Mouse (Mus musculus) T-helper 17 cell (primary cell): ENCODE measurements around the gene Gm10491.
"Not testable (repeated sequence)": the region's sequence is repeated elsewhere in the genome, so short reads cannot be mapped to it uniquely, and the experiment has no call there.

Source experiments
- in situ Hi-C, 2 experiments: fragments of 300-600 bp; cut with MboI, MseI; formaldehyde crosslinking; loops; 1 replicate in 1 of 2; 2 replicates in 1 of 2; pipeline ENCODE4 v1.15.1; 2025; ENCODE audit warnings: high pct_unique_total_duplicates in 2 of 2

Gm10491 gene

DNA sequence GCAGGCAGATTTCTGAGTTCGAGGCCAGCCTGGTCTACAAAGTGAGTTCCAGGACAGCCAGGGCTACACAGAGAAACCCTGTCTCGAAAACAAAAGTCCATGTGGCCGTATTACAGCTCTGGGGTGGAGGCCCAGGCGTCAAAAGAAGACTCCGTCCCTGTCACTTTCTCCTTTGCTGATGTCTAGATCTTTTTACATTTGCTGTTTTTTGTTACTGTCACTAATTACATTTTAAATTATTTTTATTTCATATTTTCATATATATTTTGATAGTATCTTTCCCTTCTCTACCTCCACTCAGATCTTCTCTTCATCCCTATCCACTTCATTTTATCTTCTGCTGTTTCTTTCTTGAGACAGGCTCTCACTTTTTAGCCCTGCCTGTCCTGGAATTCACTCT lies at the start of gene Gm10491:
Gm10491 (minus strand) TSS at position 101 of the 400 bp plus-strand sequence.
- in situ Hi-C loops = no loop called here

DNA sequence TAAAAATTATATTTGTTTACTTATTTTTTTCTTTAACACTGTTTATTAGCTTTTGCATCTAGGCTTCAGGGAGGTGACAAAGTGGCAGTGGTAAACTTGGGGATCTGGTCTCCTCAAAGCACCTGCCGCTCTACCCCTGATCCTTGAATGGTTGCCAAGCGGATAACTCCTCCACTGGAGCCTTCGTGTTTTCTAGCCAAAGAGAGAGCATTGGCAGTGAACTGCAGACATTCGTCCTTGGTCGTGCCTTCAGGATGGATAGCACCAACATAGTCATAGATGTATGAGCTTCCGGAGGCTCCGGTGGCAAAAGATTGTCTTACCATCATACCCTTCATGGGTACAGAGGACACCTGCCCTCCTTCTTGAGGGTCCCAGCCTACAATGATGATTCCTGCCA lies 42.5 kb upstream of the Gm10491 start:
- in situ Hi-C loops = no loop called here

DNA sequence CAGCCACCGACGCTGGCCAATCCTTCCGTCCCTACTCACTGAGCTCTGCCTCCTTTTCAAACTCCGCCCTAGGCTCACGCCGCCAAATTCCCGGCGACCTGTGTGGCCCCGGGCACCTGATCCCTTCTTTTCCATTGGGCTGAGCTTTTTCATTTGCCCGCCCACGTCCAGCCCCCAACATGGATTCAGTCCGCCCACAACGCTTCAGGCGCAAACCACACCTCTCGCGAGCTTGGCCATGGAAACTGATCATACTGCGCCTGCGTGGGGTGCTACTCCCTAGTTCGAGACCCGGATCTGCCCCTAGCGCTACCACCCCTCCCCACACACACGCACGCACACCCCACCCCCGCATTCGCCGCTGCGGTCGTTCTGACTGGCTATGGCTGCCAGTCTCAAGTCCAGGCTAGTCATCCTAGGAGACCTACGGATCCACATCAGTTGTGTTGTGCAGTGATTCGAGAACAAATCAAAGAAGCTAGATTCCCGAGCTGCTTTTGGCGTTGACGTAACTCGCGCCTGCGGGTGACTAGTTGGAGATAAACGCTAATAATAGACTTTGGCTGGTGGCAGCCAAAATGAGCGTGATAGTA lies 40.4 kb upstream of the Gm10491 start:
- in situ Hi-C loops = no loop called here

DNA sequence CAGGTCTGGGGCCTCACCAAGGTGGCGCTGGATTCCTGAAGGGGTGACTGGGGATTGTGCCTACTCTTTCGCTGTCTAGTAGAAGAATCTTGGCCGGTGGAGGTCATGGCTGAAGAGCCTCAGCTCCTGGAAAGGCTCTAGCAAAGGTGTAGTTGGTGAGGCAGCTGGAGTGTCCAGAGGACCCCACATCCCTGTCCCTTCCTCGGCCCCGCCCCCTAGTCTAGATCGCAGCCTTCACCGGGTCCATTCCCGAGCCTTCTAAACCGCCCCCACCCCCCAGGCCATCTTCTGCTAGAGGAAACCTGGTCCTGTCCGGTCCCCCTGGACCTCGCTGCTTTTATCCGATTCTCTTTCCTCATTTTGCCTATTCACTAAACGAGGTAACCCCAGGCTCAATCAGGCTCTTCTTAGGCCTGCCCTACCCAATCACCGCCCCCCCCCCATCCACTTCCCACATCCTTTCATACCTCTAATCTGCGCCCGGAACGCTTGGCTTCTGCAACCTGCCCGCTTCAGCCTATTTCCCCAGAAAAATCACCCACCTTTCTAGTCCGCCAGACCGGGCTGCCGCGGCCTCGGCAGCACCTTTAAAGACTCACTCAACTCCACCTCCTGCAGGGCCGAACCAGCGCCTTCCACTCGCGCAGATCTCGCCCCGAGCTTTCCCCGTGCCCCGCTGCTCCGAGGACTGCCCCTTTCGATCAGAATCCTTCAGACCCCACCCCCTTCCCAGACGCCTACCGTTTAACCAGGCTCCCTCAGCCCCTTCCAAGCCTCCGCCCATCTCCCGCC lies 39.7 kb upstream of the Gm10491 start, which contains the start of gene Hdac6:
Hdac6 (minus strand) TSS at position 782 of the 792 bp plus-strand sequence.
- in situ Hi-C loops = no loop called here

DNA sequence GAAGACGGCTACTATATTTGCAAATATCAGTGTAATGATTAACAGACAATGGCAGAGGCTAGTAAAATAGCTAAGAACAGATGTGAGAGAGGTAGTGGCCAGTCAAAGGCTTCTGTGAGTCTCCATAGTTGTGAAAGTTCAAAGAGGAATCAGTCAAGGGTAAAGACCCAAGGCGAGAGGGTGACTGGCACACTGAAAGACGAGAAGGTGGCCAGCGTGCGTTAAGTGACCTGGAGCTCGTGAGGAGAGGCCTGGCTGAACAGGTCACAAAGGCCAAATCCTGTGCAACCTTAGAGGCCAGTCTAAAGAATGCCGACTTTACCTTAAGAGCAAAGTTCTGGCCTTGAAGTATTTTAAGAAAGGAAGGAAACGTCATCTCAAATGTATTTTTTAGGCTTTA lies 38.0 kb upstream of the Gm10491 start:
- in situ Hi-C loops = no loop called here

DNA sequence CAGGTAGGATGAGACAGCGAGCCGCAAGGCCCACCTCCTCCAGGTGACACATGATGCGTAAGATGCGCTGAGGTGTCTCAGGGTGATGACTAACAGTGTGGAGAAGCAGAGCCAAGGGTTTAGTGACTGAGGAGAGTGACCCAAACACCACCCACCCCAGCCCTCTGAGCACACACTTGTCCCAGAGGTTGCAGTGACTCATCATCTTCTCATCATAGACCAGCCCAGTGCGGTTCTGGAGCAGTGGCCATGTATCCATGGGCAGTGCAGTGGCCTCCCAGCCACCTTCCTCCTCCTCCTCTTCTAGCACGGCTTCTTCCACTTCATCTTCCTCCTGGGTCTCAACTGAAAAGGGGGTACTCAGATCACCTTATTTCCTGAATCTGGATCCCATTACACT lies 30.0 kb upstream of the Gm10491 start:
- in situ Hi-C loops = no loop called here

DNA sequence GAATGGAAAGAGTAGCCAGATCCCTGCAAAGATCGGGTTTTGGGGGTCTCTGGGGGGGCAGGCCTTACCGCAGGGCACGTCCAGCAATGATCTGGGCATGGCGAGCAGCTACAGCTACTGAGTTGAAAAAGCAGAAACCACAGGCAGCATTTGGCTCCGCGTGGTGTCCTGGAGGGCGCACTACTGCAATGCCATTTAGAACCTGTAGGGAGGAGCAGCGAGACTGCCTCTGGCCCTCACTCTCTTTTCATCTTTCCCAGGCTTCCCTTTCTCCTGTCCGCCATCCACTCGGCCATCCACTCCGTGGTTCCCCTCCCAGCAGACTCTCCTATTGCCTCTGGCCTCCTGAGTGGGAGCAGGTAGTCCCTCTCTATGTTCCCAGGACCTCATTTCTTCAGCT lies 29.2 kb upstream of the Gm10491 start:
- in situ Hi-C loops = no loop called here

DNA sequence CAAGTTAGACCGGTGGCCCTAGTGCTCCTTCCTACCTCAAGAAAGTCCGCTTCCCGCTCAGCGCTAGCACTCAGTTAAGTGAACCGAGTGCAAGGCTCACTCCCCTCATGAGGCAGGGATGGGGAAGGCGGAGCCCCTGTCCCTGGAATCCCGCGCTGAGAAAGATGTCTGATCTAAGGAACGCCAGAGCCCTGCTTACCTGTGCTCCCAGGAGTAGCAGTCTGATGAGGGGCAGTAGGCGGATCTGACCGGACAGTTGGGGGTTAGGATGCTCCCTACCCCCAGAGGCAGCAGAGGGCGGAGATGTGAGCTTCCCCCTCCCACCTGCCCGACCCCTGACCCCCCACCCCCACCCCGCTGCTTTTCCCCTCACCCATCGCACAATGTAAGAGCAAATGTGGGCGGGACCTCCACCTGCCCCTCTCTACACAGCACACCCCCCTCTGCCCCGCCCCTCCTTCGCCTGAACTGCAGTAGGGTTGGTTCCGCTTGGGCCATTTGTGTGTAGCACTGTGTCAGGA lies 20.7 kb upstream of the Gm10491 start, which contains the start of gene Eras:
Eras (minus strand) TSS at position 338 of the 521 bp plus-strand sequence.
- in situ Hi-C loops = no loop called here

DNA sequence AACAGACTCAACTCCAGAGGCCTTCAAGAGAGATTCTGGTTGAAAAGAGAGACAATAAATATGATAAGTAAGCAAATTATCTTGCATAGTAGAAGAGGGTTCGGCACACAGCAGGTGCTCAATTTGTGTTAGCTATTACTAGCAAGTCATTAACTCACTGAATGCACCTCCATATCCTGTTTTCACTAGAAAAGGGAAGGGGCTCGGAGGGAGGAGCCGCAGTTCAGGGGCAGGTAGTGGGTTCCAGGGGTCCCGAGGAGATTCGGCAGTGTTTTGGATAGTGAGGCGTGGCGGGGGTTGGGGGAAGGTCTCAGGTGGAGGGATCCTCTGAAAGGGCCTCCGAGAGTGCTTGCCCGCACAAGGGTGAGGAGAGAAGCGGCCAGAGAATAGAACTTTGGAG lies 19.5 kb upstream of the Gm10491 start:
- in situ Hi-C loops = no loop called here

DNA sequence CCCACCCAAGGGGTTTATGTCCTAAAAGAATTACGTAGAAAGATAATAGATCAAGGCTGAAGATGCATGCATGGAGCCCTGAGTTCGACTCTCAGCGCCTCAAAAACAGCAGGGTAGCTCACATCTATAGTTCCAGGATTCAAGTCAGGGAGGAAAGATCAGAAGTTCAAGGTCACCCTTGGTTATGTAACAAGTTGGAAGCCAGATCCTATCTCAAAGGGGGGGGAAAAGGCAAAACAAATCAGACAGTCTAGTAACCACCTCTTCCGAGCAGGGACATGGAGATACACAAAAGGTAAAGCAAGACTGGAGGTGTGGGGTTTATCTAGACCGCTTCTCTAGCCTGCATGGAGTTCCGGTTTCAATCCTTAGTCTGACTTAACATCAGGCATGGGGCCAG lies 18.6 kb upstream of the Gm10491 start:
- in situ Hi-C loops = no loop called here

DNA sequence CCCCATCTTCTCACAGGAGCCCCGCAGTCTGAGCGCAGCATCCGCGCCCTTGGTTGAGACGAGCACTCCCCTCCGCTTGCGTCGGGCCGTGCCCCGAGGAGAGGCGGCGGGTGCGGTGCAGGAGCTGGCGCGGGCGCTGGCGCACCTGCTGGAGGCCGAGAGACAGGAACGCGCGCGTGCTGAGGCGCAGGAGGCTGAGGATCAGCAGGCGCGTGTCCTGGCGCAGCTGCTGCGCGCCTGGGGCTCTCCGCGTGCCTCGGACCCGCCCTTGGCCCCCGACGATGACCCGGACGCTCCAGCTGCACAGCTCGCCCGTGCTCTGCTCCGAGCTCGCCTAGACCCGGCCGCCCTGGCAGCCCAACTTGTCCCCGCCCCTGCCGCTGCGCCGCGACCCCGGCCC lies 14.4 kb upstream of the Gm10491 start:
- in situ Hi-C loops = no loop called here

DNA sequence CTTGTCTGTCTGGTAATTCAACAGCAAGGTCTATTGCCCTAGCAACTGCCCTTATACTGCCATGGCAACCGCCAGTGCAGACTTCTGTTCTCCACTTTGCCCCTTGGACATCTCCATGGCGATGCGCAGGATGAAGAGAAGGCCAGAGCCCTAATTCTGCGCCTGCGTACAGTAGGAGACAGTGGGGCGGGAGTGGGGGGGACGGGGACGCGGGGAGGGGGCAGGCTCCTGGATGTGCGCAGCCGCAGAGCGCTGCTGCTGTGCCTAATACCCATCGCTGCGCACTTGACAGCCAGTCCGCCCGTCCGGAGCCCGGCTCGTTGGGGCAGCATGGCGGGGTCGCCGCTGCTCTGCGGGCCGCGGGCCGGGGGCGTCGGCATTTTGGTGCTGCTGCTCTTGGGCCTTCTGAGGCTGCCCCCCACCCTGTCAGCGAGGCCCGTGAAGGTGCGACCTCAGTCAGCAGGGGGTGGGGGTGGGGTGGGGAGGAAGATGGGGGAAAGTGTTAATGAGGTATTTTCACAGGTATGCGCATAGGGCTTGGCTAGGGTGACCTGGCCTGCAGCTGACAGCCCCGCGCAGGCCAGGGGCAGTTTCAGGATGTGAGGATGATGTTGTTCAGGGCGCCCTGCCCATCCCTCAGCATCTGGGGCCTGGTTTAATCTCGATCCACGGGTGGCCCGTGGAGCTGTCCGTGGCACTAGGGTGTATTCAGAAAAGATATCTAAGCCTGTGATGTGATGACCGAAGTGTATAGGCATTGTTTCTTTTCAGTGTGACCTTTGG lies 12.2 kb upstream of the Gm10491 start, which contains the start of gene Pcsk1n:
Pcsk1n (plus strand) TSS at position 222 of the 783 bp plus-strand sequence.
- in situ Hi-C loops = no loop called here

DNA sequence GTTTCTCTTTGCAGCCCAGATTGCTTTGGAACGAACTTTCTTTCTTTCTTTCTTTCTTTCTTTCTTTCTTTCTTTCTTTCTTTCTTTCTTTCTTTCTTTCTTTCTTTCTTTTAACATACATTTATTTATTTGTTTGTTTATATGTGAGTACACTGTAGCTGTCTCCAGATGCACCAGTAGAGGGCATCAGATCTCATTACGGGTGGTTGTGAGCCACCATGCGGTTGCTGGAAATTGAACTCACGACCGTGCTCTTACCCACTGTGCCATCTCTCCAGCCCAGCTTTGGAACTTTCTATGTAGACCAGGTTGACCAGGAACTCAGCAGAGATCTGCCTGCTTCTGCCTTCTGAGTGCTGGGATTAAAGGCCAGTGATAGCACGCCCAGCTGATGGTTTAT lies 10.3 kb upstream of the Gm10491 start:
- in situ Hi-C loops = not testable (repeated sequence)

DNA sequence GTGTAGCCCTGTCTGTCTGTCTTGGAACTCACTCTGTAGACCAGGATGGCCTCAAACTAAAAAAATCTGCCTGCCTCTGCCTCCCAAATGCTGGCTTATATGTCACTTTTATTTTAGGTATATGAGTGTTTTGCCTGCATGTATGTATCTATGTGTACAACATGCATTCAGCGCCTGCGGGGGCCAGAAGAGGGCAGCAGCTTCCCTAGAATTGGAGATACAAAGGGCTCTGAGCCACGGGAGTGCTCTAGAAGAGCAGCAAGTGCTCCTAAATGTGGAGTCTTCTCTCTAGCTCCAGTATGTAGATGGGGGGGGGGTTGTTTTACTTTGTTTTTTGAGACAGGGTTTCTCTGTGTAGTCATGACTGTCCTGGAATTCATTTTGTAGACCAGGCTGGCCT lies 8.0 kb upstream of the Gm10491 start:
- in situ Hi-C loops = not testable (repeated sequence)

DNA sequence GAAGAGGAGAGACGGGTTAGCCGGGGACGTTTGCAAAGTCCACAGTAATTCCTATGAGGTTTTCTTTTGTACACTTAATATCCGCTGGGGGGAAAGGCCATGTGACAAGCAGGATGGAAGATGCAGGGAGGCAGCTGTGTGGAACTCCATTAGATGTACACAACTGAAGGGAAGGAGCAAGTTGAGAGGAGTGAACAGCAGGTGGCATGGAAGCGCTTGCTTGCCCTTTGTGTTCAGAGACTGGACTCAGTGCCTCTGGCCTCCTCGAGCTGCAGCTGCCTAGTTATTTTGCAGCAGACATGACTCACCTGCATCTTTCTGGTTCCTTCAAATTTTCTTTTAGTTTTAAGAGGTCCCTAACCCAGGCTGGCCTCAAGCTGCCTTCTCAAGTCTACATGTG lies 2.8 kb upstream of the Gm10491 start:
- in situ Hi-C loops = loop anchor here (5.0 kb wide), 1 partner anchor 107 kb away; the partner anchor contains the start of gene Glod5 (in 2 of the 2)

DNA sequence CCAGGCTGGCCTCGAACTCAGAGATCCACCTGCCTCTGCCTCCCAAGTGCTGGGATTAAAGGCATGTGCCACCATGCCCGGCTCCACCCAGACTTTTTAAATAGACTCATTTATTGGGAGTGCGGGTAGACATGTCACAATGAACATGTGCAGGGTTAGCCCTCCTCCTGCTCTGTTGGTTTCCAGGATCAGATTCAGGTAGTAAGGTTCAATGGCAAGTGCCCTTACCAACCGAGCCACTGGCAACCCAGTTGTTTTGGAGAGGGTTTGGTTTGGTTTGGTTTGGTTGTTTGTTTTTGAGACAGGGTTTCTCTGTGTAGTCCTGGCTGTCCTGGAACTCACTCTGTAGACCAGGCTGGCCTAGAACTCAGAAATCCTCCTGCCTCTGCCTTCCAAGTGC lies 1.6 kb upstream of the Gm10491 start, which contains the start of gene Gm10490:
Gm10490 (plus strand) TSS at position 301 of the 400 bp plus-strand sequence.
- in situ Hi-C loops = not testable (repeated sequence)

DNA sequence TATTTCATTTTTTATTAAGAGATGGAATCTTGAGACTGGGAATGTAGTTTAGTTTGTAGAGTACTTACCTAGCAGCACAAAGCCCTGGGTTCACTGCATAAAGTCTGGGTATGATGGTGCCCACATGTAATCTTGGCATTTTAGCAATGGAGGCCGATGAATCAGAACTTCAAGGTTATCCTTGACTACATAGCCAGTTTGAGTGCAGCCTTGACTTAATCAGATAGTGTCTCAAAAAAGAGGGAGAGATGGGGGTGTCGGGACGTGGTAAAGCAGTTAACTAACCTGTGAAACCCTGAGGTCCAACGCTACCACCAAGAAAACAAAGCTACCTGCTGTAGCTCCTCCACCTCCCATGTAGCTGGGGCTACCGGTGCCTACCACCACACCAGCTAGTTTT lies 3.2 kb downstream of the Gm10491 start:
- in situ Hi-C loops = no loop called here

DNA sequence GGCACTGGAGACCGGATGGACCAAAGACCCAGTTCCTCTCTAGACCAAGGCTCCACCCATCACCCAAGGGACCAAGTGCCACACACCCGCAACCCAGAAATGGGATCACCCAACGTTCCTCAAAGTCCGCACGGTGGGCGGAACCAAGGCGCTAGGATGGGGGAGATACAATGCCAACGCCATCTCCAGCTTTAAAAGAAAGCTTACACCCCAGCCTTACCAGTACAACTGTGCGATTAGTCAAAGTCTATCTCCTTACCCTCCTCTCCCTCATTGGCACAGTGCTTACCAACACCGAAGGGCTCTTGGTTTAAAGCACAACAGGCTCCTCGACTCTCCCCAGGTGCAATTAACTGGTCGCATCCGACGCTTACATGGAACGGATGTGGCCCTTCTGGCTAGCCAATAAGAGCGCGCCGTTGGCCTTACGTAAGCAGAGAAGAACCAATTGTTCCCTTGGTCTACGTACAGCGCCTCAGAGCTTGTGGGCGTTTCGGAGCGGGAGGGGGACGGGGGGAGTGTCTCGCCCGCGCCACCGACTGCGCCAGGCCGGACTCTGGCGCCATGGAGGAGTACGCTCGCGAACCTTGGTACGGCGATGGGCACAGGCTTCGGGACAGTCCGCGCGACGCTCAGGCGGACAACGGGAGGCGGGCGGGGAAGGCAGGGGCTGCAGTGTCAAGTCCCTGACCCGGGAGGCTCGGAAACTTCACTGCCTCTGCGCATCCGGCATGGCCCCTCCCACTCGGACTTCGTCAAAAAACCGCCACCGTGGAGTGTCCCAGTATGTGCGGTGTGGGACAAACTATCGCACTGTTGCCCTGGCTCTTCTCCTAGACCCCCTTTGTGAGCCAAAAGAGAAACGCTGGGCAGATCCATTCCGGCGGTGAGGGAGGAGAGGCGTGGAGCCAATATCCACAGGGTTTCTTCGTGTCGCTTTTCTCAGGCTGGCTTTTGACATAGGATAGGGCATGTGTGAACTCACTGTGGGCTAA lies 8.5 kb downstream of the Gm10491 start, which contains the start of the genes Pqbp1 and Timm17b:
Pqbp1 (minus strand) TSS at position 390 of the 995 bp plus-strand sequence.
Timm17b (plus strand) TSS at position 478 of the 995 bp plus-strand sequence.
- in situ Hi-C loops = no loop called here

DNA sequence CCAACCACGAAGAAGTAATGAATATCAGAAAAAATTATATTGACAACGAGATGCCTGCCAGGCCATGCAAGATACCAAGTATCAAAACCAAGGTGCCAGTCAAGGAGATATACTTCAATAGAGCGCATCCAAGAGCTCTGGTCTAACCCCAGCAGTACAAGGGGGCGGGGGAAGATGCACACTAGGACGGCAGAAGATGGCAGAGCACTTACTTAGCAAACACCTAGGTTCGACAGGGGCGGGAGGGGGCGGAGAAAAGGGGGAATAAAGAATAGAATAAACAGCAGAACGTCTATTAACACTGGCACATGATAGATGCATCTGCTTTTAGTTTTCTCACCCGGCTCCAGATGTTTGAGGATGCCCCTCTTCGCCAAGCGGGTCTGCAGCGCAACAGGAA lies 9.4 kb downstream of the Gm10491 start:
- in situ Hi-C loops = no loop called here

DNA sequence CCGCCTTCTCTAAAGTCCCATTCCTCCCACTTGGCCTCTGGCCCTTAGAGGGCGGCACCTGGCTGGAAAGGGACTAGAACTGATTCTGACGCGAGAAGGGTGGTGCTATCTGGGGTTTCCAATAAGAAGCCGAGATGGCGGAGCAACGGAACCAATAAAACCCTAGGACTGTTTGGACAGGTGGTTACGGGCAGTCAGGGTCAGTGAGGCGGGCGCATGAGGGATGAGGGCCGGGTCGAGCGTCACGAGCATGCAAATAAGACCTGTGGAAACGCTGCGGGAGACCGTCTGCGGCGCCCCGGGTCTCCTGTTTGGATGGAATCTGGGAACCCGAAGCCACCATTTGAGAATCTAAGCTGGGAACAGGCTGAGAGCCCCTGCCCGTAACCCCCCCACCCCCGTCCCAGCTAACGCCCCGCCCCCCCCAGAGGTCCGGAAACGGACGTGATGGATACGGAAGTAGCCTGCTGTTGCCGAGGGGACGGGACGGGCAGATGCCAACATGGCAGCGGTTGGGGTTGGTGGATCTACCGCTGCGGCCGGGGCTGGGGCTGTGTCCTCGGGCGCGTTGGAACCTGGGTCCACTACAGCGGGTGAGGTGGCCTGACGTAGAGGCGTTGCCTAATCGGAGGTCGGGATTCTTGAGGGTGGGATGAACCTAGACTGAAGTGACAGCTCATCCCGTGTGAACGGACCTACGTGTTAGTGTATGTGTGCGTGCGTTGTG lies 23.6 kb downstream of the Gm10491 start, which contains the start of gene Slc35a2:
Slc35a2 (plus strand) TSS at position 188 of the 727 bp plus-strand sequence.
- in situ Hi-C loops = no loop called here
